In the genomic region with DNA sequence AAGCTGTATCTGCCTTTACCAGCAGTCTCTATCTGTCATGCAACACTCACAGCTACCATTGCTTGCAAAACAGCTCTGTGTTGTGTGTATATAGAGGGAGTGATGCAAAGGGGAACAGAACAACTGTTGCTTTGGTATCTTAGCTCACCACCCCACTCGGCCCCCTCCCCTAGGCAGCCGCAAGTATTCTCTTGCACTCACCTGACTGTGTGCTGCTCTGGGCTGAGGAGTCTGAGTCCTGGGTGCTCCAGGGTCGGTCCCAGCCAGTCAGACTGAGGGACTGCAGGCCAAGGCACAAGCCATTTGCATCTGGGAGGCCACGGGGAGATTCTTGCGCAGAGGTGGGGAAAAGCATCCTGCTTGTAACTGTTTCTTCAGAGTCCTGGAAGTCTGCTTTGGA, we compare ENCODE assay signal across 11 mouse cellular contexts. TPM values are rescaled to one million over a fixed set of nuclear protein-coding genes. Genes with fewer than 3 reads are reported as not detected.
DNase-seq lines count a peak whose midpoint lies in the region; ATAC-seq and TF ChIP-seq lines count a peak whose summit lies in the region.
"Had no signal": no experiment of that assay in that cellular context is flagged by ENCODE, and none has a peak within 500 bp of the region (broad histone marks: within the 10 kb centered on the region; RNA-seq: fewer than 3 reads in every experiment).

No protein-coding gene starts in this region.

- peaks cover 23% of the 10 kb centered on the region; the same call in 1 of the 2 replicates for H3K27me3 ChIP-seq in heart, embryonic 10.5 days (ENCODE audit: insufficient read depth, poor library complexity, severe bottlenecking)
- peaks cover 5% of the 10 kb centered on the region; the same call in 1 of the 2 replicates for H3K27me3 ChIP-seq in midbrain, embryonic 12.5 days
- H3K27me3 ChIP-seq: Patski had no signal

- H3K4me2 ChIP-seq in midbrain, embryonic 12.5 days (replicated peaks), result peak overlapping the region; percentile 50

- no peak for TF ChIP-seq POLR2A in bone marrow macrophage, adult 2 months (IDR thresholded peaks at IDR 0.05; ENCODE audit: borderline replicate concordance, low read depth, low read length)

- H3K4me1 ChIP-seq in heart, embryonic 10.5 days, result peaks cover 12% of the 10 kb centered on the region; the same call in 1 of the 2 replicates
- peaks cover 31% of the 10 kb centered on the region for H3K4me1 ChIP-seq in bone marrow macrophage, adult 2 months (ENCODE audit: control insufficient read depth, insufficient read depth, low read length)
- H3K4me1 ChIP-seq in midbrain, embryonic 12.5 days, result peaks cover 8% of the 10 kb centered on the region
- H3K4me1 ChIP-seq: lung, embryonic 15.5 days had no signal

- no peak for TF ChIP-seq CTCF in bone marrow macrophage, adult 2 months (IDR thresholded peaks at IDR 0.05; ENCODE audit: low read depth, low read length)

- no peaks in the 10 kb centered on the region for H3K9me3 ChIP-seq in heart, embryonic 10.5 days
- no peaks in the 10 kb centered on the region for H3K9me3 ChIP-seq in midbrain, embryonic 12.5 days
- H3K9me3 ChIP-seq: lung, embryonic 15.5 days had no signal

- 19% methylated on average over 5 of the region's 5 CpGs for WGBS in heart, embryonic 10.5 days
- 13% methylated on average over 5 of the region's 5 CpGs for WGBS in midbrain, embryonic 12.5 days

- no peak overlapping the region for H3K27ac ChIP-seq in heart, embryonic 10.5 days
- H3K27ac ChIP-seq in bone marrow macrophage, adult 2 months (ENCODE audit: insufficient read depth, low read depth, low read length), result peak overlapping the region; percentile 49
- no peak overlapping the region for H3K27ac ChIP-seq in midbrain, embryonic 12.5 days (replicated peaks)
- H3K27ac ChIP-seq: lung, embryonic 15.5 days had no signal

- no peaks in the 10 kb centered on the region for H3K36me3 ChIP-seq in heart, embryonic 10.5 days
- H3K36me3 ChIP-seq in midbrain, embryonic 12.5 days, result no peaks in the 10 kb centered on the region
- H3K36me3 ChIP-seq: lung, embryonic 15.5 days had no signal

- peak; percentile 87 for DNase-seq in heart, adult 11 months
- DNase-seq in heart, embryonic 10.5 days (ENCODE audit: low spot score), result no peak
- DNase-seq in adrenal gland, postnatal 25 days, result no peak
- DNase-seq in adrenal gland, postnatal 14 days, result no peak
- no peak for DNase-seq in adrenal gland, postnatal 4 days (ENCODE audit: low spot score in 2 of 2)
- DNase-seq: kidney, adult 11 months had no signal

- 0 out of 2 replicates have a peak overlapping the region, but pooled peaks have one; percentile 34 for H3K9ac ChIP-seq in midbrain, embryonic 12.5 days (replicated peaks)
- H3K9ac ChIP-seq: lung, embryonic 15.5 days had no signal

- peak; percentile 48 for ATAC-seq in granulocyte monocyte progenitor cell, adult 5-6 weeks (replicated peaks; ENCODE audit: poor library complexity, severe bottlenecking)
- ATAC-seq in midbrain, embryonic 12.5 days (ENCODE audit: low FRiP score, low read depth), result 0 out of 2 replicates have a peak, but pooled peaks have one; percentile 52
- ATAC-seq: Patski had no signal

- H3K4me3 ChIP-seq in heart, embryonic 10.5 days, result no peak overlapping the region
- peak overlapping the region; percentile 20 for H3K4me3 ChIP-seq in bone marrow macrophage, adult 2 months (ENCODE audit: insufficient read depth, low read length)
- H3K4me3 ChIP-seq in midbrain, embryonic 12.5 days, result no peak overlapping the region
- H3K4me3 ChIP-seq: lung, embryonic 15.5 days had no signal

RNA-seq across cellular contexts. Expression of a gene that starts 26.8 kb away (rescaled TPM):
- polyA plus RNA-seq in heart, embryonic 10.5 days (2016; fragmentation: Nextera tagmentation; extraction: Ambion mirVana), result 906 and 1,028 TPM in 2 replicates
- polyA plus RNA-seq in bone marrow macrophage, adult 2 months (2012; ENCODE audit: insufficient read depth, insufficient read length, missing spikeins), result 1,512 and 1,555 TPM in 2 replicates
- total RNA-seq in granulocyte monocyte progenitor cell, adult 5-6 weeks (2014; fragmentation: Nextera tagmentation), result 4,638 and 5,139 TPM in 2 replicates
- 3,883 and 3,979 TPM in 2 replicates for total RNA-seq in granulocyte monocyte progenitor cell, adult 5-6 weeks (2017)
- 901 and 917 TPM in 2 replicates for polyA plus RNA-seq in midbrain, embryonic 12.5 days (2016; fragmentation: Nextera tagmentation; extraction: Ambion mirVana)
- 1,081 and 1,170 TPM in 2 replicates for total RNA-seq in adrenal gland, postnatal 25 days (2021)
- total RNA-seq in adrenal gland, postnatal 14 days (2021), result 1,182 and 1,388 TPM in 2 replicates
- 1,000 to 10,000 TPM; 1,568 to 1,571 TPM for total RNA-seq in adrenal gland, postnatal 4 days (2021)
